Mouse (Mus musculus): Measurements from ENCODE around the gene Neu4.
A peak's percentile ranks its signal among the peaks of the same experiment; 100 is the strongest.

- peak; percentile 87 for TF ChIP-seq CTCF (IDR thresholded peaks at IDR 0.05)
- TF ChIP-seq EP300 (IDR thresholded peaks at IDR 0.05) = no peak
These were observed 14.9 kb downstream of the Neu4 start for GRCm38 (mm10) chr1:94034984-94035743.
